Mouse (Mus musculus) lung, embryonic 16.5 days (tissue): ENCODE data around the gene Gm8271. TPM values are rescaled to one million over a fixed set of nuclear protein-coding genes. Genes with fewer than 3 reads are reported as not detected.
"Not testable (repeated sequence)": the region's sequence is repeated elsewhere in the genome, so short reads cannot be mapped to it uniquely, and the experiment has no call there.

Source experiments
- ATAC-seq: fragments of 200-750 bp; cut with Nextera tagmentation; 2 replicates; pipeline ENCODE4 v1.8.0; 2017; ENCODE audit warnings: low read depth, mild to moderate bottlenecking, moderate library complexity
- H3K27ac ChIP-seq: fragments of 300-500 bp; sonication (generic); 2 replicates; pipeline ENCODE4 v1.5.1; 2014; ENCODE audit warnings: mild to moderate bottlenecking, control low read depth, low read length
- H3K27me3 ChIP-seq: fragments of 300-500 bp; sonication (generic); 2 replicates; pipeline ENCODE4 v1.6.1; 2014; ENCODE audit warnings: low read depth, low read length, mixed read lengths; ENCODE audit not compliant: control insufficient read depth, insufficient read depth
- H3K36me3 ChIP-seq: fragments of 300-500 bp; sonication (generic); 2 replicates; pipeline ENCODE4 v1.6.1; 2014; ENCODE audit warnings: low read length; ENCODE audit not compliant: control insufficient read depth, insufficient read depth
- H3K4me1 ChIP-seq: fragments of 300-500 bp; sonication (generic); replicated peaks from 2 replicates; pipeline ENCODE4 v1.6.1; 2014; ENCODE audit warnings: low read length, mixed read lengths; ENCODE audit not compliant: control insufficient read depth, insufficient read depth
- H3K4me2 ChIP-seq: fragments of 300-500 bp; sonication (generic); 2 replicates; pipeline ENCODE4 v1.6.1; 2014; ENCODE audit warnings: low read depth, low read length, control low read depth
- H3K4me3 ChIP-seq: fragments of 300-500 bp; sonication (generic); 2 replicates; pipeline ENCODE4 v1.5.1; 2014; ENCODE audit warnings: mild to moderate bottlenecking, low read length, control low read depth
- H3K9ac ChIP-seq: fragments of 300-500 bp; sonication (generic); 2 replicates; pipeline ENCODE4 v1.6.1; 2014; ENCODE audit warnings: low read length, control low read depth
- H3K9me3 ChIP-seq: fragments of 300-500 bp; sonication (generic); 2 replicates; pipeline ENCODE4 v1.6.1; 2016; ENCODE audit warnings: low read length; ENCODE audit not compliant: control insufficient read depth
- WGBS: fragments of 180-500 bp; shearing (Covaris S2); extraction: QIAGEN DNeasy Blood & Tissue Kit; methylation state at CpG from one replicate; pipeline ENCODE4 v1.1.7; 2014; 5-methylcytosine and 5-hydroxymethylcytosine counted together
- polyA plus RNA-seq: library from polyadenylated mRNA; unstranded; fragments of >200 nt; fragmentation: Nextera tagmentation; extraction: Ambion mirVana; gene quantifications from 2 replicates; pipeline ENCODE4 v1.2.1, GENCODE M21; 2015

Gene Gm8271
- polyA plus RNA-seq = not detected in 2 replicates

DNA sequence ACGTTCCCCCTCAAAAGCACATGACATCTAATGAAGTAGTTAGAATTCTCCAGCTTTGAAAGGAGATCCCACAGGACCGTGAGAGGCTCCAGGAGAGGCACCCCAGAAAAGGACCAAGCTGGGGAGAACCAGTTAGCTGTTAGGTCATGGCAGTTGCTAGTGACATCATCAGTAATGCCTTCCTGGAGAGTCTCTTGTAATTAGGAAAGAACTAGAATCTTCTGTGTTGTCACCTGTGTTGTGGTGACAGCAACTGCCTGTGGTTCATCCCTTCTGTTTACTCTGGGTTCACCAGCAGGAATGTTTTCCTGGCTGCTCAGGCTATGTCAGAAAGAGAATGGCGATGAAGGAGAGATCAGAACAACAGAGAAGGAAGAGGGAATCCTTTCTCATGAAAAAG is at the start of gene Gm8271:
Gene Gm8271 (plus strand): TSS at position 301 of the 400 bp plus-strand sequence.
- not testable (repeated sequence) for H3K9ac ChIP-seq, H3K27me3 ChIP-seq, H3K9me3 ChIP-seq, H3K36me3 ChIP-seq, H3K4me1 ChIP-seq, ATAC-seq, H3K27ac ChIP-seq, H3K4me2 ChIP-seq, H3K4me3 ChIP-seq
- no CpG with 5 or more reads among the region's 3 CpGs for WGBS

DNA sequence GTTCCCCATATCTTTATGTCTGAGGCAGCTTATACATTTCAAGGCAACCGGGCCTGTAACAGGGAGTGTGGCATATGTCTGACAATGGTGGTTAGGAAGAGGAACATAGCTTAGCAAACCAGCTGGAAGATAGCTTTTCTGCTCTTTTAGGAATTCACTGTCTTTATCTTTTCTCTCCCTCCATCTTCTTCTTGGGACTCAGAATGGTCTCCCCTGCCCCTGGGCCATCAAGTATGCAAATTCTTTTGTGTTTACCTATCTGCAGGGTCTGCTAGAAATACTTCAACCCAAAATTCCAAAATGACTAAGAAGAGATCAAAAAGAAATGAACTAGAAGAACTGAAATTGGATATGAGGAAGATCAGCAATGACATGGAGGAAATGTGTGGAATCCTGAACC is 21.4 kb upstream of the Gm8271 start, which contains the start of gene Gm3317:
Gene Gm3317 (plus strand): TSS at position 301 of the 400 bp plus-strand sequence.
- not testable (repeated sequence) for H3K9ac ChIP-seq, ATAC-seq, H3K4me1 ChIP-seq, H3K36me3 ChIP-seq, H3K4me2 ChIP-seq, H3K4me3 ChIP-seq, H3K27ac ChIP-seq, H3K27me3 ChIP-seq, H3K9me3 ChIP-seq
- WGBS = no CpG with 5 or more reads among the region's 1 CpGs

Other genes with a start within 250 kb of the Gm8271 start
- not detected in 2 replicates for gene Gm8297, start 201.9 kb upstream of the Gm8271 start, polyA plus RNA-seq
- gene Gm3298, start 169.9 kb upstream of the Gm8271 start, polyA plus RNA-seq = 0.35 TPM in 1 of 2 replicates, not detected in the other
- gene 4930555G01Rik, start 135.2 kb upstream of the Gm8271 start, polyA plus RNA-seq = not detected in 2 replicates
- 0.99 and 1.3 TPM in 2 replicates for gene Gm8281, start 114.8 kb upstream of the Gm8271 start, polyA plus RNA-seq
- gene Gm8279, start 54.3 kb upstream of the Gm8271 start, polyA plus RNA-seq = not detected in 2 replicates
- gene Gm3317, start 21.3 kb upstream of the Gm8271 start, polyA plus RNA-seq = not detected in 2 replicates
- not detected in 2 replicates for gene Gm3526, start 74.8 kb downstream of the Gm8271 start, polyA plus RNA-seq
- not detected in 2 replicates for gene Gm3542, start 149.1 kb downstream of the Gm8271 start, polyA plus RNA-seq
- gene Gm3500, start 203.3 kb downstream of the Gm8271 start, polyA plus RNA-seq = not detected in 2 replicates